Mouse (Mus musculus): ENCODE measurements around the gene Cebpb.

Gene Cebpb

GRCm38 (mm10) chr2:167665972-167666713 lies 22.6 kb upstream of the Cebpb start:
- no peak for DNase-seq (ENCODE audit: low spot score in 2 of 2)

GRCm38 (mm10) chr2:167668426-167668825 lies 20.3 kb upstream of the Cebpb start:
- no peak for DNase-seq (ENCODE audit: low spot score in 2 of 2)

GRCm38 (mm10) chr2:167669398-167669797 lies 19.3 kb upstream of the Cebpb start:
- DNase-seq (ENCODE audit: low spot score in 2 of 2), result no peak

- no peak for DNase-seq (ENCODE audit: low spot score in 2 of 2)
Observed at GRCm38 (mm10) chr2:167671101-167671633, 17.5 kb upstream of the Cebpb start.

- DNase-seq (ENCODE audit: low spot score in 2 of 2), result peak in 1 of 2 experiments; percentile 48
Observed at GRCm38 (mm10) chr2:167672212-167672685, 16.5 kb upstream of the Cebpb start.

- no peak for DNase-seq (ENCODE audit: low spot score in 2 of 2)
Observed at GRCm38 (mm10) chr2:167675120-167675909, 13.4 kb upstream of the Cebpb start.

- DNase-seq (ENCODE audit: low spot score in 2 of 2), result no peak
Observed at GRCm38 (mm10) chr2:167678600-167678999, 10.1 kb upstream of the Cebpb start.

- DNase-seq (ENCODE audit: low spot score in 2 of 2), result peak; percentile 80 to 91
Observed at GRCm38 (mm10) chr2:167679902-167680430, 8.7 kb upstream of the Cebpb start.

GRCm38 (mm10) chr2:167680657-167681056 lies 8.1 kb upstream of the Cebpb start:
- peak; percentile 50 to 68 for DNase-seq (ENCODE audit: low spot score in 2 of 2)

GRCm38 (mm10) chr2:167683721-167684120 lies 5.0 kb upstream of the Cebpb start:
- DNase-seq (ENCODE audit: low spot score in 2 of 2), result no peak

GRCm38 (mm10) chr2:167685137-167685536 lies 3.6 kb upstream of the Cebpb start:
- peak; percentile 89 to 94 for DNase-seq (ENCODE audit: low spot score in 2 of 2)

GRCm38 (mm10) chr2:167685865-167686264 lies 2.9 kb upstream of the Cebpb start:
- no peak for DNase-seq (ENCODE audit: low spot score in 2 of 2)

- DNase-seq (ENCODE audit: low spot score in 2 of 2), result no peak
Observed at GRCm38 (mm10) chr2:167686382-167687249, 2.1 kb upstream of the Cebpb start.

- no peak for DNase-seq (ENCODE audit: low spot score in 2 of 2)
Observed at GRCm38 (mm10) chr2:167687250-167687586, 1.5 kb upstream of the Cebpb start.

GRCm38 (mm10) chr2:167687651-167688101 lies 1.0 kb upstream of the Cebpb start:
- no peak for DNase-seq (ENCODE audit: low spot score in 2 of 2)

GRCm38 (mm10) chr2:167688126-167688497 lies 603 bp upstream of the Cebpb start:
- DNase-seq (ENCODE audit: low spot score in 2 of 2), result no peak

- peak; percentile 17 to 49 for DNase-seq (ENCODE audit: low spot score in 2 of 2)
Observed at GRCm38 (mm10) chr2:167689501-167690218, 945 bp downstream of the Cebpb start, which contains the start of gene Tmem189. TSS of gene Tmem189 (minus strand) at chr2:167689822.

GRCm38 (mm10) chr2:167690219-167690961 lies 1.7 kb downstream of the Cebpb start:
- no peak for DNase-seq (ENCODE audit: low spot score in 2 of 2)

GRCm38 (mm10) chr2:167690962-167691311 lies 2.2 kb downstream of the Cebpb start:
- no peak for DNase-seq (ENCODE audit: low spot score in 2 of 2)

- no peak for DNase-seq (ENCODE audit: low spot score in 2 of 2)
Observed at GRCm38 (mm10) chr2:167691410-167691809, 2.7 kb downstream of the Cebpb start.
